Mouse (Mus musculus) cortical plate, adult 2 months (tissue): Measurements from ENCODE around the gene Slc16a2.

Experiments used
- CTCF ChIP-seq: fragments of 200-500 bp; IDR thresholded peaks from 2 replicates; pipeline ENCODE4 v1.5.1; 2011; ENCODE audit warnings: mild to moderate bottlenecking, control low read depth, low read length; ENCODE audit not compliant: insufficient read depth; ENCODE audit errors: extremely low read depth
- POLR2A ChIP-seq: fragments of 200-500 bp; IDR thresholded peaks from 2 replicates; pipeline ENCODE4 v1.6.1; 2011; ENCODE audit warnings: mild to moderate bottlenecking, low read length, control low read depth; ENCODE audit not compliant: insufficient read depth; ENCODE audit errors: extremely low read depth

DNA sequence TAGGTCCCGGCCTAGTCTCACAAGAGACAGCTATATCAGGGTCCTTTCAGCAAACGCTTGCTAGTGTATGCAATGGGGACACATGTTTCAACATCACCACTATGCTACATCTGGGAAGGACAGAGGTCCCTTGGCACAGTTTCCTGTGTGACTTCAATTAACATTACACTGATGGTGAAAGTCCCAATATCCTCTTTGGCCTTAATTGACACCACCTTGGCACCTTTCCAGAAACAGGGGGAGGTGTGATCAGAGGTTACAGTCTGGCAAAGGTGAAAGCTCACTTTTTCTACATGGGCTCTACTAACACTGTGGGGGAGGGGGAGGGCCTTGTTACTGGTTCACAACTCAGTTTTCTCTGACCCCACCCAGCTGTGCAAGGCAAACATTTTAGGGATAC lies 99.3 kb downstream of the Slc16a2 start:
- no peak for TF ChIP-seq CTCF
- TF ChIP-seq POLR2A = no peak
